Mouse (Mus musculus) liver, embryonic 14.5 days (tissue): ENCODE measurements around the gene Pou5f1.

Source experiments
- CTCF ChIP-seq: IDR thresholded peaks from 2 replicates; pipeline ENCODE4 v1.5.1; 2016; ENCODE audit warnings: antibody characterized with exemption, low read depth, control low read depth
- EP300 ChIP-seq: IDR thresholded peaks from 2 replicates; pipeline ENCODE4 v1.6.1; 2016; ENCODE audit warnings: antibody characterized with exemption, low read depth

DNA sequence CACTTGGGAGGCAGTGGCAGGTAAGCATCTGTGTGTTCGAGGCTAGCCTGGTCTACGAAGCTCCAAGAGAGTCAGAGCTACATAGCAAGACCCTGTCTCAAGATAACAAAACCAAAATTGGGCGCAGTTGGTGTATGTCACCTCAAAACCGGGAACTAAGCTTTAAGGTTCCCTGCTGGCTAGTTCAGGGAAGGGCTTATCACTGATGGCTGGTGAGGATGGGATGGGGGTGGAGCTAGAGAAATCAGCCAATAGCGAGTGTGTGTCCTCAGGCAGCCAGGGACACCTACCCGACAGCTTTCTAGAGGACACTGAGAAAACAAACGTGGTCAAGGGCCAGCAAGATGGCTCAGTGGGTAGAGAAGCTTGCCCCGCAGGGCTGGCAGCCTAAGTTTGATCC is 52.4 kb downstream of the Pou5f1 start:
- TF ChIP-seq CTCF = no peak
- no peak for TF ChIP-seq EP300
